Mouse (Mus musculus) lung, adult 2 months (tissue): Measurements from ENCODE around the gene Cdh5.

Experiments
- CTCF ChIP-seq: fragments of 200-500 bp; IDR thresholded peaks from 2 replicates; pipeline ENCODE4 v1.5.1; 2011; ENCODE audit warnings: mild to moderate bottlenecking, low read length, control low read depth; ENCODE audit not compliant: insufficient read depth
- POLR2A ChIP-seq: fragments of 200-500 bp; IDR thresholded peaks from 2 replicates; pipeline ENCODE4 v1.6.1; 2011; ENCODE audit warnings: low read depth, mild to moderate bottlenecking, control low read depth, low read length, borderline replicate concordance; ENCODE audit errors: extremely low read depth

DNA sequence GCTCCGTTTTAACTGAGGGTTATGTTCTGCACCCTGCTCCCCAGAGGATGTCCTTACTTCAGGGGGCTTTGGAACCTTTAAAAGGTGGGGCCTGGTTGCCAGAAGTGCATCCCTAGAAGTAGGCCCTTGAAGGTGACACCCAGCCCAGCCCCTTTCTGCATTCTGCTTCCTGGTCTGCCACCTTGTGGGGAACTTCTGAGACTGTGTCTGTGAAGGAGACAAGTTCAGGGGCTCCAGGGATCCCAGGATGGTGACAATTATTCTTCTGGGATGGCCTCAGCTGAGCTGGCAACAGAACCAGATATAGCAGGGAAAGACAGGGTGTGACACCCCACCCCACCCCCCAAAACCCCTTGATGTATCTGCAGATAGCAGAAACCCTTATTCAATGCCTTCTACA lies 14.3 kb upstream of the Cdh5 start:
- no peak for TF ChIP-seq CTCF
- no peak for TF ChIP-seq POLR2A
